ENCODE assay signal across 10 mouse cellular contexts in genomic region chr5:150049946-150050345, GRCm38 (mm10). TPM values are rescaled to one million over a fixed set of nuclear protein-coding genes. Genes with fewer than 3 reads are reported as not detected.
DNase-seq lines count a peak whose midpoint lies in the region; ATAC-seq and TF ChIP-seq lines count a peak whose summit lies in the region.
"Had no signal": no experiment of that assay in that cellular context is flagged by ENCODE, and none has a peak within 500 bp of the region (broad histone marks: within the 10 kb centered on the region; RNA-seq: fewer than 3 reads in every experiment).

No protein-coding gene starts in this region.

- no peaks in the 10 kb centered on the region for H3K4me1 ChIP-seq in lung, embryonic 14.5 days (ENCODE audit: insufficient read depth)
- H3K4me1 ChIP-seq in intestine, postnatal 0 days (replicated peaks; ENCODE audit: control insufficient read depth, insufficient read depth, low read length): no peaks in the 10 kb centered on the region
- H3K4me1 ChIP-seq: megakaryocyte, embryonic 14.5 days had no signal

- H3K4me3 ChIP-seq in lung, embryonic 14.5 days (ENCODE audit: low read depth, low read length): no peak overlapping the region
- H3K4me3 ChIP-seq in intestine, postnatal 0 days (ENCODE audit: low read depth, low read length): no peak overlapping the region
- H3K4me3 ChIP-seq: megakaryocyte, embryonic 14.5 days had no signal

- 54% methylated on average over 7 of the region's 7 CpGs for WGBS in lung, embryonic 14.5 days
- 63% methylated on average over 7 of the region's 7 CpGs for WGBS in intestine, postnatal 0 days

- H3K27ac ChIP-seq in lung, embryonic 14.5 days (ENCODE audit: low read depth): no peak overlapping the region
- H3K27ac ChIP-seq in intestine, postnatal 0 days (ENCODE audit: low read depth, low read length): no peak overlapping the region

- DNase-seq in gastrocnemius, adult 18-20 months (ENCODE audit: low spot score): peak; percentile 40
- DNase-seq in gastrocnemius, adult 8-10 months (ENCODE audit: low spot score in 2 of 2): no peak
- DNase-seq in lung, embryonic 14.5 days: peak; percentile 34
- no peak for DNase-seq in lung, postnatal 4 days
- DNase-seq in adrenal gland, postnatal 10 days: peak; percentile 59
- DNase-seq in testis, postnatal 10 days (ENCODE audit: low spot score): peak; percentile 75
- no peak for DNase-seq in urinary bladder, postnatal 4 days (ENCODE audit: low spot score in 2 of 2)

- H3K4me2 ChIP-seq in lung, embryonic 14.5 days: no peak overlapping the region
- no peak overlapping the region for H3K4me2 ChIP-seq in intestine, postnatal 0 days (replicated peaks; ENCODE audit: low read depth)

- peak; percentile 60 for TF ChIP-seq CTCF in lung, embryonic 14.5 days (IDR thresholded peaks at IDR 0.05; ENCODE audit: low read depth)
- peak; percentile 84 for TF ChIP-seq CTCF in intestine, postnatal 0 days (IDR thresholded peaks at IDR 0.05; ENCODE audit: low read depth)

- no peak for ATAC-seq in lung, embryonic 14.5 days (ENCODE audit: insufficient read depth)
- ATAC-seq in intestine, postnatal 0 days: no peak

- no peak overlapping the region for H3K9ac ChIP-seq in lung, embryonic 14.5 days
- H3K9ac ChIP-seq in intestine, postnatal 0 days (ENCODE audit: low read depth, low read length): no peak overlapping the region

- H3K27me3 ChIP-seq in lung, embryonic 14.5 days (ENCODE audit: insufficient read depth, low read length): no peaks in the 10 kb centered on the region
- H3K27me3 ChIP-seq in intestine, postnatal 0 days (replicated peaks; ENCODE audit: control insufficient read depth, insufficient read depth, low read length): no peaks in the 10 kb centered on the region
- H3K27me3 ChIP-seq: megakaryocyte, embryonic 14.5 days had no signal

- no peaks in the 10 kb centered on the region for H3K36me3 ChIP-seq in lung, embryonic 14.5 days (ENCODE audit: insufficient read depth)
- H3K36me3 ChIP-seq in intestine, postnatal 0 days (ENCODE audit: control insufficient read depth, insufficient read depth): no peaks in the 10 kb centered on the region

- H3K9me3 ChIP-seq in lung, embryonic 14.5 days (ENCODE audit: low read depth, low read length): no peaks in the 10 kb centered on the region
- no peaks in the 10 kb centered on the region for H3K9me3 ChIP-seq in intestine, postnatal 0 days (ENCODE audit: control insufficient read depth)

RNA-seq across cellular contexts. Expression of gene Rxfp2, which starts 31.5 kb away (rescaled TPM):
- not detected for total RNA-seq in gastrocnemius, adult 18-20 months (2021)
- total RNA-seq in gastrocnemius, adult 8-10 months (2022): not detected
- 0.66 and 0.68 TPM in 2 replicates for polyA plus RNA-seq in lung, embryonic 14.5 days (2014; fragmentation: Nextera tagmentation; extraction: Ambion mirVana)
- not detected for total RNA-seq in adrenal gland, postnatal 10 days (2021)
- not detected in 2 replicates for polyA plus RNA-seq in intestine, postnatal 0 days (2015; fragmentation: Nextera tagmentation; extraction: Ambion mirVana)
- total RNA-seq: hematopoietic stem cell, adult 5-6 weeks had no signal

Comparison
In these comparisons a context has a peak if more than half of its experiments do, and no peak if none do; other contexts are left out.
1. DNase-seq: peak in gastrocnemius, adult 18-20 months (single experiment), lung, embryonic 14.5 days (single experiment), adrenal gland, postnatal 10 days (single experiment) and testis, postnatal 10 days (single experiment); none in gastrocnemius, adult 8-10 months (0 of 2), lung, postnatal 4 days (0 of 2) and urinary bladder, postnatal 4 days (0 of 2).